Mouse (Mus musculus): ENCODE data around the gene Mrtfa. TPM values are rescaled to one million over a fixed set of nuclear protein-coding genes. Genes with fewer than 3 reads are reported as not detected.

The Mrtfa gene
- total RNA-seq, 4 experiments from 2014 or later: 23.4 to 48.9 (median 33.4) TPM

- DNase-seq: no peak
These were observed 4.9 kb upstream of the Mrtfa start for GRCm38 (mm10) chr15:81195447-81195846.

GRCm38 (mm10) chr15:81194791-81195190, 4.2 kb upstream of the Mrtfa start:
- no peak for DNase-seq

GRCm38 (mm10) chr15:81192858-81193257, 2.3 kb upstream of the Mrtfa start:
- no peak for DNase-seq

- peak; percentile 47 for DNase-seq
These were observed 1.8 kb upstream of the Mrtfa start for GRCm38 (mm10) chr15:81192316-81192715.

GRCm38 (mm10) chr15:81191303-81191702, 746 bp upstream of the Mrtfa start:
- no peak for DNase-seq

GRCm38 (mm10) chr15:81190011-81190629, 437 bp downstream of the Mrtfa start:
- peak; percentile 36 for DNase-seq

GRCm38 (mm10) chr15:81189061-81189460, 1.5 kb downstream of the Mrtfa start:
- DNase-seq: no peak

- no peak for DNase-seq
These were observed 5.6 kb downstream of the Mrtfa start for GRCm38 (mm10) chr15:81184913-81185312.

GRCm38 (mm10) chr15:81181233-81181632, 9.3 kb downstream of the Mrtfa start:
- peak; percentile 35 for DNase-seq

GRCm38 (mm10) chr15:81179523-81179922, 11.0 kb downstream of the Mrtfa start:
- DNase-seq: no peak

- DNase-seq: no peak
These were observed 11.9 kb downstream of the Mrtfa start for GRCm38 (mm10) chr15:81178703-81179102.

- no peak for DNase-seq
These were observed 12.7 kb downstream of the Mrtfa start for GRCm38 (mm10) chr15:81177860-81178259.

GRCm38 (mm10) chr15:81175633-81176032, 14.9 kb downstream of the Mrtfa start:
- DNase-seq: no peak

GRCm38 (mm10) chr15:81172259-81172658, 18.3 kb downstream of the Mrtfa start:
- no peak for DNase-seq

GRCm38 (mm10) chr15:81168735-81169134, 21.8 kb downstream of the Mrtfa start:
- no peak for DNase-seq

- no peak for DNase-seq
These were observed 22.7 kb downstream of the Mrtfa start for GRCm38 (mm10) chr15:81167831-81168230.

- no peak for DNase-seq
These were observed 24.3 kb downstream of the Mrtfa start for GRCm38 (mm10) chr15:81166291-81166690.

- no peak for DNase-seq
These were observed 25.8 kb downstream of the Mrtfa start for GRCm38 (mm10) chr15:81164560-81165310.

GRCm38 (mm10) chr15:81161571-81161970, 29.0 kb downstream of the Mrtfa start:
- DNase-seq: no peak

- no peak for DNase-seq
These were observed 29.9 kb downstream of the Mrtfa start for GRCm38 (mm10) chr15:81160677-81161076.

GRCm38 (mm10) chr15:81159212-81159611, 31.3 kb downstream of the Mrtfa start:
- DNase-seq: no peak

- DNase-seq: no peak
These were observed 31.9 kb downstream of the Mrtfa start for GRCm38 (mm10) chr15:81158517-81159120.

- DNase-seq: no peak
These were observed 34.1 kb downstream of the Mrtfa start for GRCm38 (mm10) chr15:81156453-81156852.

GRCm38 (mm10) chr15:81155845-81156244, 34.7 kb downstream of the Mrtfa start:
- DNase-seq: no peak
